Mouse (Mus musculus): ENCODE results near the gene Hacd2.

The Hacd2 gene

GRCm38 (mm10) chr16:35007361-35007760 lies 14.9 kb upstream of the Hacd2 start:
- no peak for DNase-seq (ENCODE audit: low spot score)

DNA sequence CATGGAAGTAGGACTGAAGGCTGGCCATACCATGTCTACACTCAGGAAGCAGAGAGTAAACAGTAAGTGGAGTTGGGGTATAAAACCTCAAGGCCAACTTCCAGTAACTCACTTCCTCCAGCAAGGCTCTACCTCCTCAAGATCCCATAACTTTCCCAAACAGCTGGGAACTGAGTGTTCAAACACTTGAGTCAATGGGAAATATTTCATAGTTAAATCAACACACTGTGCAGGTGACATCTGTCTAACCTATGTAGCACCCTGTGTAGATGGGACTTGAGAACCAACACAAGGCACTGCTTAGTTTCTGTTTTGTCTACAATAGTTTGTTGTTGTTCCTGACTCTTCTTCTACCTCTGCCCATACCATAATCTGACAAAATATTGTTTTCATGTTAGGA lies 13.8 kb upstream of the Hacd2 start:
- DNase-seq (ENCODE audit: low spot score): no peak

GRCm38 (mm10) chr16:35013501-35013900 lies 8.7 kb upstream of the Hacd2 start:
- DNase-seq (ENCODE audit: low spot score): no peak

DNA sequence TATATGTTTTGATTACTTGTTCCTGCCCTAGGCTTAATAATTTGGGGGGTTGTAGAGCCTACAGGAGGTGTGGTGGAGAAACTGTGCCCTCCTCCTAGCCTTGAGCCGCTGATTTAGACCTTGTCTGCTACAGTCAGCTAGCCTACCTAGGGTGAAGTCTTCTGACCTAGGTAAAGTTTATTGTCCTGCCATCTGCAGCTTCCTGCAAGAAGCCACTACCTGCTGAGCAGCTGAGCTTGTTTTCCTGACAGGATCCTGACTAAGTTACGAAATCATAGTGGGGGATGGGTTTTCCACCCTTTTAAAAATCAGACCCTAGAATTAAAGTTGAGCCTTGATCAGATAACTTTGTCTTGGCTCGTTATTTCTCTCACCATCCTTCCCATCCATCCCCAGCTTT lies 5.7 kb upstream of the Hacd2 start:
- DNase-seq (ENCODE audit: low spot score): no peak

- DNase-seq (ENCODE audit: low spot score): no peak
These were observed 3.7 kb upstream of the Hacd2 start for GRCm38 (mm10) chr16:35018470-35018974.

- DNase-seq (ENCODE audit: low spot score): no peak
These were observed 356 bp upstream of the Hacd2 start for GRCm38 (mm10) chr16:35021903-35022241.

GRCm38 (mm10) chr16:35023138-35023735 lies 1.0 kb downstream of the Hacd2 start:
- no peak for DNase-seq (ENCODE audit: low spot score)

DNA sequence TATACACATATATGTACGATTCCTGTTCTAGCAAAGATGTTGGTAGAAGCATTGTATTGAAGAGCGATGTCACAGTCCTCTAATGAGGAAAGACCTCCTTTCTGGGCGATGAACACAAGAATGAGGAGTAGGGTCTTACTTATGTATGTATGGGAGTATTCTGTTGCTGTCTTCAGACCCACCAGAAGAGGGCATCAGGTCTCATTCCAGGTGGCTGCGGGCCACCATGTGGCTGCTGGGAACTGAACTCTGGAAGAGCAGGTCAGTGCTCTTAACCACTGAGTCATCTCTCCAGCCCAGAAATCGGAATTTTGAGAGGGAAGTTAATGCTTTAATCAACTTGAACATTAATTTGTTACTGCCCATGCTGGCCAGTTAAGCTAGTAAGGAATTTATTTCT lies 2.1 kb downstream of the Hacd2 start:
- DNase-seq (ENCODE audit: low spot score): no peak

DNA sequence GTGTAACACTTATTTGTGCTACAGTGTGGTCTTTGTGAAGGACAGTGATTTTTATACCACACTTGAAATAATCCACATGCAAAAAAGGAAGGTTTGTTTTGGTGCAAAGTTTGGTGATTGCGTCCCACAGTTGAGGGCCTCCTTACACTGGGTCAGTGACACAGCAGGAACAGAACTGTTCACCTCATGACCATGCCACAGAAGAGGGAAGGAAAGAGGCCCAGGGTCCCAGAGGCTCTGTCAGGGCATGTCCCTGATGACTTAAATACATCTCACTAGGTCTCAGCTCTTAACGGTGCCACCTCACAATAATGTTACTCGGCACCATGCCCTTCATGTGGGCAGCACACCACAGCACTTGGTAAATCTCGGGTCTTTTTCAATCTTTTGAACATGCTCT lies 3.1 kb downstream of the Hacd2 start:
- DNase-seq (ENCODE audit: low spot score): no peak

DNA sequence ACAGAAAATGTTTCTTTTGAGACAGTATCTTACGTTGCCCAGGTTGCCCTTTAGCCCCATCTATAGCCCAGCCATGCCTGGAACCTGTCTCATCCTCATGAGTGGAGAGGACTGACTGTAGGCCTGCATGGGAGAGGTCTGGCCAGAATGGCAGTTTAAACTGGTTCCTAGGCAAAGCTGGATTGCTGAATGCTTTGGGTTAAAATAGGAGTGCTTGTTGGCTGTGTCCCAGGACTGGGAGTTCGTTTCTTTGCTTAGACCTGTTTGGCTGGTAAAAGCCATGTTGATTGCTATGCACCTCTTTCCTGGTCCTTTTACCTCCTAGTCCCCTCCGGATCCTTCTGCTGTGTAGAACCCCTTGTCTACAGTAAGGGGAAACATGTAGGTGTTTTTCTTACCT lies 11.0 kb downstream of the Hacd2 start:
- peak; percentile 38 for DNase-seq (ENCODE audit: low spot score)

DNA sequence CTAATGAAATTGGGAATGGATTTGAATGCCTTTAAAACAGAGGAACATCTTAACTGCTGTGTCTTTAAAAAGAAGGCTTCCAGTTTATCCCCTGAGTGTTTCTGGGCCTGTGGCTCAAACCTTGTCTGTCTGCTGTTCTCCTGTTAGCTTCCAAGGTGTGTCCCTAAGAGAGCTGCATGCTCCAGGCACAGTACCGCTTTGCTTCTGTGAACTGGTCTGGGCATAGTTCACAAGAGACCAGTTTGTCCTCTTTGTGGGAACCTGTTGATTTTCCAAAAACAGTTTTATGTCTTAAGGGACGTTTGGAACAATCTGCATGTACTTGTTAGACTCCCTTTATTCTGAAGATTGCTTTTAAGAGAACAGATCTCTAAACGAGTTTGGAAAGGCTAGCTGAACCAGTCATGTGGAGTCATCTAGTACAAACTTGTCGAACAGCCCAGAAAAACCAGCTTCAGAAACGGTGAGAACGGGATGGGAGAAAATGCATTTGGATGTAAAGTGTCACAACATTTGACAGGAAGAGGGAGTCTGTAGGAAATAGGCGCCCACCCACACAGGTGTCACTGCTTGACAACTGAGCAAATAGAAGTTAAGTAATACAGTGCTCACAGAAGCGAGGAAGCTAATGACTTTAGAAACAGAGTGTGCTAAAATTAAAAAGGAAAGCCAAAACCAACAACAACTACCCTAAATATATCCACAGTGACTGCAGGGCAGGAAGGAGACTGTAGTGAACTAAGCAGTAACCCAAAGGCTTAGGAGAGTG lies 11.8 kb downstream of the Hacd2 start:
- DNase-seq (ENCODE audit: low spot score): peak; percentile 33

DNA sequence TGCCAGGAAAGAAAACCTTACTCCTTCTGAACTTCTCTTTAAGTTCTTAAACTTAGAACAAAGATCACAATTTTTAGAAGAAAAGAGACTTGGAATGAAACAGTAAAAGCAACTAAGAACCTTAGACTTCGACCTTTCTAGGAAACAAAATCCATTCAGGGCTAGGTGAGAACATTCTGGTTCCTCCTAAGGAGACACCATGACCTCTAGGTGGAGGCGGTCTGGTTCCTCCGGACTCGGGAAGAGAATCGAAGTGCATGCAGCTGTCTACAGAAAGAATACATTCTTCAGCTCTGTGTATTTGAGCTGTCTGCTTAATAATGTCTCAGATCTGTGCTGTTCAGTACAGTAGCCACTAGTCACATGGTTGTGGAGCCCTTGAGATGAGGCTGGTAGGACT lies 12.7 kb downstream of the Hacd2 start:
- DNase-seq (ENCODE audit: low spot score): no peak

DNA sequence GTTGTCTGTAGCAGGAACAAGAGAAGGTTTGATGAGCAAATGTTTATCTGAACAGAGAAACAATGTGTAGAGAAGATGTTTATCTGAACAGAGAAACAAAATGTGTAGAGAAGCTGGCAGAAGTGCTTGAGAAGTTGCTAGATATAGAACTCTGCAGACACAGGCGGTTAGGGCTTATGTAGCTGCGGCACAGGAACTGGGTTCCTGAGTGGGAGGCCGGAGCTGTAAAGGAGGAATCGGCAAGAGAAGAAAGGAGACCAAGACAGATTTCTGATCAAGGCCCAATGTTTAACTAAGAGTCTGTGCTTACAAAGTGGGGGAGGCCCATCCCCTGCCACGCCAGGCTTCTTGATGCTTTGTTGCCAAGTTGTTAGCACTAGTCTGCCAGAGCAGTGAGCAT lies 14.5 kb downstream of the Hacd2 start:
- no peak for DNase-seq (ENCODE audit: low spot score)

GRCm38 (mm10) chr16:35038343-35039057 lies 16.3 kb downstream of the Hacd2 start:
- no peak for DNase-seq (ENCODE audit: low spot score)

DNA sequence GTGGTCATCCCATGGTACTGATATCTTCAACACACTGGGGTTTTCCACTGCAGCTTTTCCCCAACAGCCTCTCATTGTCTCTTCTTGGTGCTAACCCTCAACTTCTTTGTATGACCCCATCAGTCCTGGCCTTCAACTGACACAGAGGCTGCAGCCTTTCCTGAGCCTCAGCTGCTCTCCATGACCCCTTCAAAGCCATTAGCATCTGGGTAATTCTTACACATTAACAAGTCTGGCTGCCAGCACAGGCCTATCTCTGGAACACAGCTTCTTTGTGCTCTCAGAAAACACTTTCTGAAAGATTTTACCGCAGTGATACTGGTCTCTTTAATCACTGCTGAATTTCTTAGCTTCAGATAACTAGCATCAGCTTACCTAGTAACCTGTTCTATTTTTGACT lies 17.9 kb downstream of the Hacd2 start:
- no peak for DNase-seq (ENCODE audit: low spot score)

- DNase-seq (ENCODE audit: low spot score): no peak
These were observed 18.8 kb downstream of the Hacd2 start for GRCm38 (mm10) chr16:35041001-35041400.

DNA sequence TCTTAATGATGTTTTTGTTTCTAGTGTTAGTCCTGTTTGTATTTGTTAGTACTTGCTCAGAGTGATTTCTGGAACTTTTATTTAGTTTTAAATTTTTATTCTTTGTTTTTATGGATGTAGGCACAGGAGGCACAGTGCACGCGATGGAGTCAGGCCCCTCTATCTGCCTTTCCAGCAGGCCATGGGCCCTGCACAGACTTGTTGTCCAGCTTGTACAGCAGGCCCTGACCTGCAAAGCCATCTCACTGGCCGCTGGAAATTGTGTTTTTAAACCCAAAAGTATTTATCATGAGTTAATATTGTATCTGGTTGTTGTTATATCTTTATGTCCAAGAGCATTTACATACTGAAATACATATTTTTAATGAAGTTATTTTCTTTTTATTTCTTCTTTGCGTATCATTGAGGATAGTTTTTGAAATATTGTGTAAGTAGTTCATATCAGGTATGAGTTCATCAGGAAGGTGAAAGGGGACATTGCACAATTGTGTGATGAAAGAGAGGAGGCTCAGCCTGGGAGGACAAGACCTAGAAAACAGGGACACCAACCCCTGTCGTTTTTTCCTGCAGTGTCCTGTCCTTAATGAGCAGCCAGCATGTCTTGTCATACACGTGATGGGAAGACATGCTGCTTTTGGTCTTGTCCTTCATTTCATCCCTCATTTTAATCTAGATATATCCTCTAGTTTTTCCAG lies 24.0 kb downstream of the Hacd2 start:
- peak; percentile 52 for DNase-seq (ENCODE audit: low spot score)

DNA sequence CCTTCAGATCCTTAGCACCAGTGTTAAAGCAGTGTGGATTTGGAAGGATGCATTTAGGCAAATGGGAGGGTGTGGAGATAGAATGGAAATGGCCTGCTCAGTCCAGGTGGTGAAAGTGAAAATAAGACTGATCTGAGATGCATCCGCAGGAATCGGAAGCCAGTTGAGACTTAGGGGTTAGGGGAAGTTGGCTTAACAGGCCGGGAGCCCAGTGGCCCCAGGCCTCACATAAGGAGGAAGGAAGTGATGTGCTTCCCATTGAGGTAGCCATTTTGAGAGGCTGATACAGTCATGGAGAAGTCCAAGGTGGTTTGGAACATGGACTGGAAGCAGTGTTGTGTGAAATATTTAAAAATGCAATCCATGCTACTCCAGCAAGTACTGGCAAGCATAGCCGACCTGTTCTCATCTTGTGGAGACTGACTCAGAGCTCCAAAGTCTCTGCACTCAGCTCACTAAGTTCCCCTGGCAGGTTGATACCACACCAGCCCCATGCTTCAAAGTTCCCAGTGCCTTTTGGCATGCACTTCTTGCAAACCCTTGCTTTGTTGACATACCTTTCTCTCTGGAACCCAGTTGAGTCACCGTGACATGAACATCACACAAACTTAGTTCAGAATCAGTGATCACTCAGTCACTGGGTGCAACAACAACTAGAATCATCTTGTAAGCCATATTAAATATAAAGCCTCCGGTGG lies 25.2 kb downstream of the Hacd2 start:
- DNase-seq (ENCODE audit: low spot score): peak; percentile 58

GRCm38 (mm10) chr16:35051066-35051465 lies 28.8 kb downstream of the Hacd2 start:
- no peak for DNase-seq (ENCODE audit: low spot score)

- DNase-seq (ENCODE audit: low spot score): no peak
These were observed 30.0 kb downstream of the Hacd2 start for GRCm38 (mm10) chr16:35052191-35052590.

DNA sequence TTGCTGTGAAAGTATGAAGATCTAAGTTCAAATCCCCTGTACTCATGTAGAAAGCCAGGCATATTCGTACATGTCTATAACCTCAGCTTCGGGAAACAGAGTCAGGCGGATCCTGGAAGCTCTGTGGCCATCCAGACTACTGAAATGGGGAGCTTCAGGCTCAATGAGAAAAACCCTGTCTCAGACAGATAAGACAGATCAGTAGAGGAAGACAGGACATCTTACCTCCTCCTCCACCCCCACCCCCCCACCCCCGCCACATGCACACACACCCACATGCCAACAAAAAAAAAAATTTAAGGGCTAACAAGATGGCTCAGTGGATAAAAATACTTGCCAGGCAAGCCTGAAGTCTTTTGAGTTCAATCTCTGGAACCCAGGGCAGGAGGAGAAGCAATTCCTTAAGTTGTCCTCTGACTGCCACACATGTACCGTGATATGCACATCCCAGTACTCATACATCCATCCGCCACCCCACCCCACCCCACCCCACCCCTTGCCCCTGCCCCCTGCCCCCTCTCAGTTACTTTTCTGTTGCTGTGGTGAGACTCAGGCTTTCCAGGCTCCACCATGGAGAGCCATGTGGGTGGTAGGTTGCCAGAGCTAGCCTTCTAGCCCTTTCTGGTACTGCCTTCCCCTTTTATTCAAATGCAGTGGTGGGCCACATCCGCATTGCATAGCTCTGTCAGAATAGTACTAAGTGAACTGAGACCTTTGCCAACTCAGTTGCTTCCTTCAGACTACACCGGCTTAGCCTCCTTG lies 32.4 kb downstream of the Hacd2 start:
- DNase-seq (ENCODE audit: low spot score): no peak

All from urinary bladder, postnatal 14 days (tissue).